Mouse (Mus musculus) heart, embryonic 10.5 days (tissue): Measurements from ENCODE around the gene Cul1. TPM values are rescaled to one million over a fixed set of nuclear protein-coding genes. Genes with fewer than 3 reads are reported as not detected.

ENCODE experiments used
- DNase-seq: peaks from one replicate; pipeline ENCODE4 v3.0.0-alpha.2; 2017; ENCODE audit warnings: low spot score
- H3K27ac ChIP-seq: fragments of 300-500 bp; sonication (generic); 2 replicates; pipeline ENCODE4 v1.5.1; 2016; ENCODE audit warnings: mild to moderate bottlenecking
- H3K27me3 ChIP-seq: fragments of 300-500 bp; sonication (generic); 2 replicates; pipeline ENCODE4 v1.6.1; 2016; ENCODE audit warnings: mild to moderate bottlenecking; ENCODE audit not compliant: poor library complexity, insufficient read depth, severe bottlenecking
- H3K36me3 ChIP-seq: fragments of 300-500 bp; sonication (generic); 2 replicates; pipeline ENCODE4 v1.6.1; 2016; ENCODE audit warnings: mild to moderate bottlenecking, moderate library complexity
- H3K4me1 ChIP-seq: fragments of 300-500 bp; sonication (generic); 2 replicates; pipeline ENCODE4 v1.6.1; 2016; ENCODE audit warnings: mild to moderate bottlenecking
- H3K4me3 ChIP-seq: fragments of 300-500 bp; sonication (generic); 2 replicates; pipeline ENCODE4 v1.5.1; 2016; ENCODE audit warnings: mild to moderate bottlenecking, moderate library complexity
- H3K9me3 ChIP-seq: fragments of 300-500 bp; sonication (generic); 2 replicates; pipeline ENCODE4 v1.6.1; 2016; ENCODE audit warnings: mild to moderate bottlenecking, moderate library complexity
- WGBS: fragments of 180-500 bp; shearing (Covaris S2); methylation state at CpG from one replicate; pipeline ENCODE4 v1.1.7; 2016; 5-methylcytosine and 5-hydroxymethylcytosine counted together
- polyA plus RNA-seq: library from polyadenylated mRNA; unstranded; fragments of >200 nt; fragmentation: Nextera tagmentation; extraction: Ambion mirVana; gene quantifications from 2 replicates; pipeline ENCODE4 v1.2.1, GENCODE M21; 2016

Cul1 gene
- polyA plus RNA-seq, 1 experiment from 2014 or later, result 157 TPM

GRCm38 (mm10) chr6:47525041-47525440 lies 71.8 kb downstream of the Cul1 start:
- no peak overlapping the region for H3K4me3 ChIP-seq
- no peaks in the 10 kb centered on the region for H3K27me3 ChIP-seq
- peaks cover 96% of the 10 kb centered on the region for H3K36me3 ChIP-seq
- no peaks in the 10 kb centered on the region for H3K9me3 ChIP-seq
- no peak for DNase-seq
- WGBS, result 84% methylated on average over 2 of the region's 2 CpGs
- H3K4me1 ChIP-seq, result no peaks in the 10 kb centered on the region
- no peak overlapping the region for H3K27ac ChIP-seq

GRCm38 (mm10) chr6:47526446-47526845 lies 73.2 kb downstream of the Cul1 start:
- no peak overlapping the region for H3K27ac ChIP-seq
- peaks cover 96% of the 10 kb centered on the region for H3K36me3 ChIP-seq
- DNase-seq, result no peak
- no peaks in the 10 kb centered on the region for H3K27me3 ChIP-seq
- H3K4me1 ChIP-seq, result no peaks in the 10 kb centered on the region
- H3K9me3 ChIP-seq, result no peaks in the 10 kb centered on the region
- H3K4me3 ChIP-seq, result no peak overlapping the region
- 74% methylated on average over 4 of the region's 4 CpGs for WGBS

GRCm38 (mm10) chr6:47527129-47527528 lies 73.9 kb downstream of the Cul1 start:
- Histone ChIP-seq H3K4me3 (no peak overlapping the region), H3K36me3 (peaks cover 95% of the 10 kb centered on the region), H3K4me1 (no peaks in the 10 kb centered on the region), H3K27me3 (no peaks in the 10 kb centered on the region), H3K27ac (no peak overlapping the region), H3K9me3 (no peaks in the 10 kb centered on the region)
- no peak for DNase-seq
- WGBS, result 81% methylated on average over 2 of the region's 2 CpGs

- peaks cover 95% of the 10 kb centered on the region for H3K36me3 ChIP-seq
- no peaks in the 10 kb centered on the region for H3K4me1 ChIP-seq
- no peaks in the 10 kb centered on the region for H3K27me3 ChIP-seq
- DNase-seq, result no peak
- WGBS, result 68% methylated on average over 1 of the region's 1 CpGs
- no peak overlapping the region for H3K27ac ChIP-seq
- no peaks in the 10 kb centered on the region for H3K9me3 ChIP-seq
- no peak overlapping the region for H3K4me3 ChIP-seq
Observed at GRCm38 (mm10) chr6:47527655-47528054, 74.5 kb downstream of the Cul1 start.

- Histone ChIP-seq H3K4me1 (no peaks in the 10 kb centered on the region), H3K27ac (no peak overlapping the region), H3K9me3 (no peaks in the 10 kb centered on the region), H3K36me3 (peaks cover 85% of the 10 kb centered on the region), H3K4me3 (no peak overlapping the region), H3K27me3 (no peaks in the 10 kb centered on the region)
- WGBS, result 65% methylated on average over 1 of the region's 1 CpGs
- DNase-seq, result no peak
Observed at GRCm38 (mm10) chr6:47532547-47532946, 79.3 kb downstream of the Cul1 start.

- Histone ChIP-seq H3K4me1 (no peaks in the 10 kb centered on the region), H3K36me3 (peaks cover 66% of the 10 kb centered on the region), H3K27ac (no peak overlapping the region), H3K4me3 (no peak overlapping the region), H3K9me3 (no peaks in the 10 kb centered on the region), H3K27me3 (no peaks in the 10 kb centered on the region)
- WGBS, result 87% methylated on average over 5 of the region's 5 CpGs
- DNase-seq, result no peak
Observed at GRCm38 (mm10) chr6:47535333-47535732, 82.1 kb downstream of the Cul1 start.

- no peaks in the 10 kb centered on the region for H3K4me1 ChIP-seq
- H3K36me3 ChIP-seq, result peaks cover 80% of the 10 kb centered on the region
- DNase-seq, result no peak
- no peak overlapping the region for H3K4me3 ChIP-seq
- H3K9me3 ChIP-seq, result no peaks in the 10 kb centered on the region
- WGBS, result 71% methylated on average over 4 of the region's 4 CpGs
- H3K27ac ChIP-seq, result no peak overlapping the region
- H3K27me3 ChIP-seq, result no peaks in the 10 kb centered on the region
Observed at GRCm38 (mm10) chr6:47552280-47552679, 99.1 kb downstream of the Cul1 start.

GRCm38 (mm10) chr6:47559287-47559686 lies 106.1 kb downstream of the Cul1 start:
- Histone ChIP-seq H3K4me1 (no peaks in the 10 kb centered on the region), H3K27me3 (no peaks in the 10 kb centered on the region), H3K27ac (no peak overlapping the region), H3K9me3 (no peaks in the 10 kb centered on the region), H3K4me3 (no peak overlapping the region), H3K36me3 (peaks cover 53% of the 10 kb centered on the region)
- DNase-seq, result no peak
- 83% methylated on average over 2 of the region's 2 CpGs for WGBS

GRCm38 (mm10) chr6:47560407-47560806 lies 107.2 kb downstream of the Cul1 start:
- Histone ChIP-seq H3K36me3 (peaks cover 50% of the 10 kb centered on the region), H3K27ac (no peak overlapping the region), H3K27me3 (no peaks in the 10 kb centered on the region), H3K4me1 (no peaks in the 10 kb centered on the region), H3K4me3 (no peak overlapping the region), H3K9me3 (no peaks in the 10 kb centered on the region)
- DNase-seq, result no peak

GRCm38 (mm10) chr6:47560846-47561245 lies 107.6 kb downstream of the Cul1 start:
- H3K36me3 ChIP-seq, result peaks cover 48% of the 10 kb centered on the region
- H3K27ac ChIP-seq, result no peak overlapping the region
- no peak for DNase-seq
- WGBS, result 72% methylated on average over 2 of the region's 2 CpGs
- no peaks in the 10 kb centered on the region for H3K4me1 ChIP-seq
- no peak overlapping the region for H3K4me3 ChIP-seq
- H3K27me3 ChIP-seq, result no peaks in the 10 kb centered on the region
- H3K9me3 ChIP-seq, result no peaks in the 10 kb centered on the region

- no peak overlapping the region for H3K4me3 ChIP-seq
- H3K27ac ChIP-seq, result no peak overlapping the region
- H3K27me3 ChIP-seq, result no peaks in the 10 kb centered on the region
- no peaks in the 10 kb centered on the region for H3K4me1 ChIP-seq
- no peak for DNase-seq
- 85% methylated on average over 5 of the region's 5 CpGs for WGBS
- H3K9me3 ChIP-seq, result no peaks in the 10 kb centered on the region
- peaks cover 42% of the 10 kb centered on the region for H3K36me3 ChIP-seq
Observed at GRCm38 (mm10) chr6:47561426-47561825, 108.2 kb downstream of the Cul1 start.

- no peaks in the 10 kb centered on the region for H3K4me1 ChIP-seq
- H3K36me3 ChIP-seq, result peaks cover 50% of the 10 kb centered on the region
- no peak overlapping the region for H3K27ac ChIP-seq
- DNase-seq, result no peak
- H3K9me3 ChIP-seq, result no peaks in the 10 kb centered on the region
- no peak overlapping the region for H3K4me3 ChIP-seq
- H3K27me3 ChIP-seq, result no peaks in the 10 kb centered on the region
- WGBS, result 68% methylated on average over 1 of the region's 1 CpGs
Observed at GRCm38 (mm10) chr6:47565326-47566035, 112.3 kb downstream of the Cul1 start.

- 93% methylated on average over 2 of the region's 2 CpGs for WGBS
- DNase-seq, result no peak
- H3K4me3 ChIP-seq, result no peak overlapping the region
- no peaks in the 10 kb centered on the region for H3K4me1 ChIP-seq
- no peaks in the 10 kb centered on the region for H3K27me3 ChIP-seq
- H3K9me3 ChIP-seq, result no peaks in the 10 kb centered on the region
- peaks cover 46% of the 10 kb centered on the region for H3K36me3 ChIP-seq
- no peak overlapping the region for H3K27ac ChIP-seq
Observed at GRCm38 (mm10) chr6:47572887-47573286, 119.7 kb downstream of the Cul1 start.
